Mouse (Mus musculus) left cerebral cortex, adult 2 months (tissue): ENCODE measurements around the gene Ang. TPM values are rescaled to one million over a fixed set of nuclear protein-coding genes. Genes with fewer than 3 reads are reported as not detected.

Source experiments
- DNase-seq, 2 experiments: peaks; one replicate each; pipeline ENCODE4 v3.0.0; 2021 to 2022; ENCODE audit warnings: low spot score in 2 of 2, mixed read lengths in 1 of 2; ENCODE audit errors: extremely low spot score in 1 of 2
- H3K27ac ChIP-seq: fragments of 200-600 bp; 2 replicates; pipeline ENCODE4 v1.8.1; 2022
- H3K4me3 ChIP-seq: fragments of 200-600 bp; 2 replicates; pipeline ENCODE4 v1.8.1; 2022
- CTCF ChIP-seq: fragments of 200-600 bp; IDR thresholded peaks from 2 replicates; pipeline ENCODE4 v1.8.1; 2022; ENCODE audit warnings: antibody characterized with exemption, mild to moderate bottlenecking, moderate library complexity
- intact Hi-C: fragments of 180-260 bp; cut with DNase I; formaldehyde crosslinking; loops from one replicate; pipeline ENCODE4 v1.15.1; 2025
- total RNA-seq, 2 experiments: library from RNA; stranded (reverse); gene quantifications; 2 replicates each; pipeline ENCODE4 v1.2.3; 2021

The Ang gene
- total RNA-seq, 2 experiments from 2014 or later = 3.0 to 3.9 TPM

DNA sequence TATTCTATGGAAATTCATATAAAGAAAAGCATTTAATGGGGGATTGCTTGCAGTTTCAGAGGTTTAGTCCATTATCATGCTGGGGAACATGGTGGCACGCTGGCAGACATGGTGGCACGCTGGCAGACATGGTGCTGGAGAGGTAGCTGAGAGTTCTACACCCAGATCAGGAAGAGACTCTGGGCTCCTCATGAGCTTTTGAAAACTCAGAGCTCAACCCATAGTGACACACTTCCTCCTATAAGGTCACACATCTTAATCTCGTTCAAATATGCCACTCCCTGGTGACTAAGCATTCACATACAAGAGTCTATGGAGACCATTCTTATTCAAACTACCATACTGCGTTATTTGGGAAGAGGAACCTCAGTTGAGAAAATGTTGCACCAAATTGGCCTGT, 41.4 kb downstream of the Ang start:
- Histone ChIP-seq H3K4me3 (no peak overlapping the region), H3K27ac (no peak overlapping the region)
- no peak for DNase-seq
- intact Hi-C loops = no loop called here
- TF ChIP-seq CTCF = no peak

DNA sequence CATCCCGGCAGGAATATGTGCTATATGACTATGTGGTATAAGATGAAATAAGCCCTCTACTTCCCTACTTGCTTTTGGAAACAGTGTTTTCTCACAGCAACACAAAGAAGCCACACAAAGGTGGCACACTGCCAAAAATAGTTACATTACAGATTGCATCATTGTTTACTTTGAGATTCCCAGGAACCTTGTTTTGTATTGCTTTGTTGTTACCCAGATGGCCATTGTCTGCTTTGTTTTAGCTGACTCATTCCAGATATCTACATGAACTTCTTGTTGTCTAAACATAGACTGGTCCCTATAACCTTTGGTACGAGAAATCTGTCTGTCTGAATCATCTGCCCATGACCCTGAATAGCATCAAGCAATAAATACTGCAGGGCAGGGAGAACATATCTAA, 49.4 kb downstream of the Ang start:
- intact Hi-C loops = no loop called here
- no peak for TF ChIP-seq CTCF
- DNase-seq = no peak
- Histone ChIP-seq H3K27ac (no peak overlapping the region), H3K4me3 (no peak overlapping the region)

DNA sequence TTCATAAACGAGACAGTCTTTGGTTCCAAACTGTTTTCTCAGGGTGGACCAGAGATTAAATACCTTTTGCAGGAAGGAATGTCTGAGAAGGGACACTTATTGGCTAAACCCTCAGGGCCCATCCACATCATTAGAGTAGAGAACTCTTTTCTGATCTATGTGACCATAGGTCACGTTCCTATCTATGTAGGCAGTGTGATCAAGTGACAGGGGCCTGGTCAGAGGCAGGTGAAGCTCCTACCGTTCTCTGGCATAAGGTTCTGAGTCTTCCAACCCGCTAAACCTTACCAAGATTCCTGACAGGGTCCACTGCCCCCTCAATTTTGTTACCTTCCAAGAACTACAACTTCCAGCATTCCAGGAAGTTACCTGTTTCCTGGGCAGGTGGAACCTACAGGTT, 51.2 kb downstream of the Ang start:
- no peak for DNase-seq
- Histone ChIP-seq H3K27ac (no peak overlapping the region), H3K4me3 (no peak overlapping the region)
- intact Hi-C loops = no loop called here
- TF ChIP-seq CTCF = no peak

DNA sequence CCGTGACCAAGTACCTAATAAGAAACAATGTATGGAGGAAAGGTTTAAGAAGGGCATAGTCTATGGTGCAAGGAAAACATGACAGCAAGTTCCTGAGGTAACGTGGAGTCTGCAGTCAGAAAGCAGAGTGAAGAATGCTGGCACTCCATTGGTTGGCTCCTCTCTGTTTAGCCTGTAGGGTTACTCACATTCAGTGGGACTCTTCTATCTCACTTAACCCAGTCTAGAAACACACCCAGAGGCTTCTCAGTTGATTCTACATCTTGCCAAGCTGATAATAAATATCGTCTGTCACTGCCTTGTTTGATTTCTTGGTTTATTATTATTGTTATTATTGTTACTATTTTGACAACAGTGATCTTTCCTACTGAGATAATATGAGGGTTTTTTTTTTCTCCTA, 51.6 kb downstream of the Ang start:
- H3K4me3 ChIP-seq = no peak overlapping the region
- H3K27ac ChIP-seq = no peak overlapping the region
- intact Hi-C loops = no loop called here
- no peak for TF ChIP-seq CTCF
- no peak for DNase-seq

DNA sequence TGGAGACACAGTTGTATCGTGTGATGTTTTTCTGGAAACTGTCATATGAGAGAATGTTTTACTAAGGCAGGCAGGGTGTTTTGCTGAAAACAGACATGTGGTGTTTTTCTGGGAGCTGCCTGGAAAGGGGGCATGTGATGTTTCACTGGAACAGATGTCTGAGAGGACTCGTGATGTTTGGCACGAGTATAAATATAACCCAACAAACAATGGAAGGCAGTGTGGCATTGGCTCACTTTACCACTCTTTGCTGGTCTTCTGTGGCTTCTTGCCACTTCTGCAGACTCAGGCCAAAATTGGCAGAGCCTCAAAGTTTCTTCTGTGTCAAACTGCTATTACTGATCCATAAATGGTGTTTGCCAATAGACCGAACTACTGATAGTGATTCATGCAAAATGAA, 52.3 kb downstream of the Ang start:
- DNase-seq = no peak
- Histone ChIP-seq H3K4me3 (no peak overlapping the region), H3K27ac (no peak overlapping the region)
- TF ChIP-seq CTCF = no peak
- intact Hi-C loops = no loop called here

DNA sequence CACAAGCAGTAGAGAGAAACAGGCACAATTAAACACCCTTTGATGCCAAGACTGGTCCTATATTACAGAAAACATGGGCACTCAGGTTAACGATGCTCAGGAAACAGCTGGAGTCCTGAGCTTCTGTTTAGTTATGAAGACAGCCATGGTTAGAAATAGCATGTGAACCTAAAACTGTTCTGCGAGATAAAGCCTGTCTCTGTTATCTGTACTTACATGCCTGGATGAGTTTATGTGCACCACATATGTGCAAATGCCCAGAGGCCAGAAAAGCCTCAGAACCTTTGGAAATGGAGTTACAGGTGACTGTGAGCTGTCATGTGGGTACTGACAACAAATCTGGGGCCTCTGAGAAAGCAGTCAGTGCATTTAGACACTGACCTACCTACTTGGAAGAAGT, 53.0 kb downstream of the Ang start:
- H3K27ac ChIP-seq = no peak overlapping the region
- intact Hi-C loops = no loop called here
- no peak overlapping the region for H3K4me3 ChIP-seq
- DNase-seq = no peak
- TF ChIP-seq CTCF = no peak

DNA sequence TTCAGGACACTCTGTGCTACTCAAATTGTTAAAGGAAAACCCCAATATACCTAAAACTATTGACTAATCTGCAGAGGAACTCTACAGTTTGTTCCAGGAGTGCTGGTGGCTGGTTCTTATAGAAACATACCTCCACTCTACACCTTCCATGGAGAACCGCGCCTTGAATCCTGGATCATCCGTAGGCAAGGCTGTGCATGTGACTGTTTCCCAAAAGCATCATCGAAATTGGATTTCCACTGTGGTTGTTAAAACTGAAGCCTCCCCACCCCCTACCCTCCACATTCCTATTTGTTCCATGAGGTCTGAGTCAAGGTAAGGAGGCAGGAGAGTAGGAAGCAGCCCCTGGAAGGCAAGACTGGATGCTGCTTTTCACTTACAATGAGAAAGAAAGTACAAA, 53.5 kb downstream of the Ang start:
- Histone ChIP-seq H3K27ac (no peak overlapping the region), H3K4me3 (no peak overlapping the region)
- TF ChIP-seq CTCF = no peak
- intact Hi-C loops = no loop called here
- DNase-seq = no peak

DNA sequence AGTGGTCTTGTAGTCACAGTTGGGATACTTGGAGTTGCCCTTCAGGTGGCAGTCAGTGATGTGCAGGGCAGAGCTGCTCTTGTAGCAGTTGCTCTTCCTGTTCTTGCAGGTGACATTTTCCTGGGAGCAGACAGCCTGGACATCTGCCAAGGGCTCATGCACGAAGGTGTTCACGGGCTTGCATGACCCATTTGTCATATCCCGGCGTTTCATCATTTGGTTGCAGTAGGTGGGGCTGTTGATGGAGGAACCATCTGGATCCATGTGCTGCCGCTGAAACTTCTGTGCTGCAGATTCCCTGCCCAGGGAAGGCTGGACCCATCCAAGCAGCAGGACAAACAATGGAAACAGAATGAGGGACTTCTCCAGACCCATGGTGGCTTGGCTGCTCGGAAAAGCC, 54.6 kb downstream of the Ang start:
- TF ChIP-seq CTCF = no peak
- Histone ChIP-seq H3K27ac (no peak overlapping the region), H3K4me3 (no peak overlapping the region)
- intact Hi-C loops = no loop called here
- no peak for DNase-seq

DNA sequence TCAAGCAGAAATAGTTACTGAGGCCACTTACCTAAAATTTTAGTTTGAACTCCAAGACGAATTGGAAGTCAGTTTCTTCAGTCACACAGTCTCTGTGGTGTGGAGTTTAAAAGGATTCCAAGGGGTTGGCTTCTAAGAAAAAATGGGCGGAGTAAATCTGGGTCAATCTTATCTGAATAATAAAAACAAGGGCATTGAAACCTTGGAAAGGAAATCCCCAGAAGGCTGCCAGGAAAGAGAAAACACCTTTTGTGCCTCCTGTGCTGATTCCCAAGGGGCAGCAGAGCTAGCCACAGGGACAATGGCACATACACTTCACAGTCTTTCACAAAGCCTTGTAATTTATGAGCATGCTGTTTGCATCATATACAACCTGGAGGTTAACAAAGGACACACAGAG, 55.7 kb downstream of the Ang start, which contains the start of gene Rnase1:
Gene Rnase1, minus strand, starts transcription at position 101 of the 400 bp plus-strand sequence.
- DNase-seq = no peak
- intact Hi-C loops = no loop called here
- H3K27ac ChIP-seq = no peak within 1 kb of the TSS

DNA sequence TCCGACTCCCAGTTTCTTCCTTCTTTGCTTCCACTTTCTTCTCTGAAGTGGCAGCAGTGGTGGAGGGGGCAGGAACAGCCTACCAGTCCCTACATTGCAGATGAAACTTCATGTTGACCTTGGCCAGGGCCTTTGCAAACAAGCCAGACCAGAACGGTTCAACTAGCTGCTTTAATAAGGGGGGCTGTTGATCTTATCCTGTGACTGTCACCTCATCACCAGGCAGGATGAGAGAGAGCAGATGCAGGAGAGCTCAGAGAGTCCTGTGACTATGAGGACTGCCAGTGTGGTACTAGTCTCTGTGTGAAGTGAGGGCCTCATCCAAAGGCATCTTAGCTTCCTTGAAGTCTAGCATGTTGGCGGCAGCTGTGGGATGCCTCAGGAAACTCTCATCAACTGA, 57.1 kb downstream of the Ang start:
- H3K4me3 ChIP-seq = no peak overlapping the region
- intact Hi-C loops = no loop called here
- no peak for DNase-seq
- TF ChIP-seq CTCF = no peak
- no peak overlapping the region for H3K27ac ChIP-seq

More for the DNA sequence above, 55.7 kb downstream of the Ang start, which contains the start of gene Rnase1:
- no peak within 1 kb of the TSS for H3K4me3 ChIP-seq
- TF ChIP-seq CTCF = no peak

DNA sequence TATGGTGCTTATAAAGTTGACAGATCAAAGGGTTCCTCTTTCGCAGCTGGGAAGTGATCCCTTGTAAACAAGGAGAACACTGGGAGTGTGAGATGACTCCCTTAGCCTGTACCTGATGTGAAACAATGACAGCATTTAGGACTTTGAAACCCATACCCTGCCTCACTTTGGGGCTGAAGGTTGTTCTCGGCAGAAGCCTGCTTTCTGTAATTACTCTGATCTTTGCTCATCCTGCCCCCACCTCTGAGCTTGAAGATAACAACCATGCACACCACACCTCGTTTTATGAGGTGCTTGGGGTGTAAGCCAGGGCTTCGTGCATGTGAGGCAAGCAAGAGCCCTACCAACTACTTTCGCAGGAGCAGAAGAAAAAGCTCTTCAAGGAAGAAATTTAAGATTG, 58.2 kb downstream of the Ang start:
- intact Hi-C loops = no loop called here
- TF ChIP-seq CTCF = no peak
- Histone ChIP-seq H3K4me3 (no peak overlapping the region), H3K27ac (no peak overlapping the region)
- DNase-seq = no peak

DNA sequence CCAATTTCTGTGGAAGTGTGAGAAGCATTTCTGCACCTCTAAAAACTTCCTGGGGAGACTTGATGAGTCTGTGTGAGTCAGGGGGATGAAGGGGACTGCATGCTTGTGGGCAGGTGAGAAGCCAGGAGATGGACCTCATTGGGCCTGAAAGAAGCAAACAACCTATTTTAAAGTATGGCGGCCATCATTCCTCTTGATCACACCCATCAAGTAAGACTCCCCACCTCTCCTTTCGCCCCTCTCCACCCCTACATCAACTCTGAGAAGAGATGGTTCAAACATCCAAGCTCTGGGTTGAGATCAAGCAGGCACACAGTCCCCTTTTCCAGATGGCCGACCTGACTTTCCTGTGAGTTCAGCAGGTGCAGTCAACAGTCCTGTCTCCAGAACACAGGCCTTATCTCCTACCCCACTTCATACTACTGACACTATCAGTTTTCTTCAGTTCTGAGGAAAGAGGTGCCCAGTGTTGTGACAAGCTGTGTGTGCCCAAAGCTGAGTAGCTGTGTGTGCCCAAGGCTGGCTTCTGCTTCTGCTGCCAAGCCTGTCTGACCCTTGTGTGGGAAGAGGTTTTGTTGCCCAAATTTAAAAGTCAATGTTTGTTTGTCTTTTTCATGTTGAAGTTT, 59.4 kb downstream of the Ang start:
- intact Hi-C loops = no loop called here
- DNase-seq = no peak
- TF ChIP-seq CTCF = no peak
- Histone ChIP-seq H3K27ac (no peak overlapping the region), H3K4me3 (no peak overlapping the region)

Other genes with a start within 250 kb of the Ang start
- 1 to 10 TPM; 3.2 to 4.4 TPM for gene Tep1, start 220.6 kb upstream of the Ang start, total RNA-seq
- 1 to 10 TPM; 4.8 to 6.4 TPM for gene Klhl33, start 193.6 kb upstream of the Ang start, total RNA-seq
- gene Osgep, start 166.3 kb upstream of the Ang start, total RNA-seq = 10 to 100 TPM; 29.2 to 34.8 TPM
- 10 to 100 TPM; 54.9 to 58.8 TPM for gene Apex1, start 166.2 kb upstream of the Ang start, total RNA-seq
- gene Pip4p1, start 160.3 kb upstream of the Ang start, total RNA-seq = 10 to 100 TPM; 95.6 to 98.2 TPM
- 10 to 100 TPM; 11.7 to 13.3 TPM for gene Pnp, start 160.1 kb upstream of the Ang start, total RNA-seq
- gene Gm49342, start 146.6 kb upstream of the Ang start, total RNA-seq = 1 to 10 TPM; 8.4 to 9.2 TPM
- gene Pnp2, start 135.2 kb upstream of the Ang start, total RNA-seq = under 1 TPM; 0.81 to 0.84 TPM
- gene Rnase10, start 83.4 kb upstream of the Ang start, total RNA-seq = not detected
- not detected for gene Rnase9, start 49.3 kb upstream of the Ang start, total RNA-seq
- gene Rnase11, start 41.0 kb upstream of the Ang start, total RNA-seq = not detected
- not detected for gene Rnase12, start 33.5 kb upstream of the Ang start, total RNA-seq
- not detected for gene Olfr750, start 16.7 kb upstream of the Ang start, total RNA-seq
- 10 to 100 TPM; 14.6 to 15.4 TPM for gene Rnase4, start 73 bp upstream of the Ang start, total RNA-seq
- not detected for gene Eddm3b, start 23.3 kb downstream of the Ang start, total RNA-seq
- under 1 TPM in 1 of 2 experiments, not detected in 1; 0.35 TPM for gene Rnase6, start 32.8 kb downstream of the Ang start, total RNA-seq
- gene Rnase1, start 55.6 kb downstream of the Ang start, total RNA-seq = under 1 TPM; 0.70 to 0.96 TPM
- gene Rnase2b, start 71.1 kb downstream of the Ang start, total RNA-seq = not detected
- not detected for gene Ang2, start 108.0 kb downstream of the Ang start, total RNA-seq
- gene Ear14, start 112.2 kb downstream of the Ang start, total RNA-seq = not detected
- gene Rnase2a, start 165.0 kb downstream of the Ang start, total RNA-seq = not detected